Mouse (Mus musculus) lung, postnatal 25 days (tissue): ENCODE data around the gene Cdc5l.
"Not testable (repeated sequence)": the region's sequence is repeated elsewhere in the genome, so short reads cannot be mapped to it uniquely, and the experiment has no call there.

Source experiments
- DNase-seq: peaks from one replicate; pipeline ENCODE4 v3.0.0; 2022; ENCODE audit warnings: low spot score

Gene Cdc5l

GRCm38 (mm10) chr17:45434262-45434590 lies 689 bp upstream of the Cdc5l start:
- no peak for DNase-seq

- peak; percentile 12 for DNase-seq
Observed at GRCm38 (mm10) chr17:45432706-45433398, 685 bp downstream of the Cdc5l start.

- DNase-seq: no peak
Observed at GRCm38 (mm10) chr17:45432007-45432406, 1.5 kb downstream of the Cdc5l start.

GRCm38 (mm10) chr17:45417387-45417786 lies 16.1 kb downstream of the Cdc5l start:
- no peak for DNase-seq

- DNase-seq: not testable (repeated sequence)
Observed at GRCm38 (mm10) chr17:45411617-45412016, 21.9 kb downstream of the Cdc5l start.

GRCm38 (mm10) chr17:45408719-45409118 lies 24.8 kb downstream of the Cdc5l start:
- DNase-seq: no peak

GRCm38 (mm10) chr17:45406281-45406680 lies 27.3 kb downstream of the Cdc5l start:
- DNase-seq: no peak

GRCm38 (mm10) chr17:45403207-45403606 lies 30.3 kb downstream of the Cdc5l start:
- DNase-seq: peak; percentile 54

GRCm38 (mm10) chr17:45402601-45403000 lies 30.9 kb downstream of the Cdc5l start:
- DNase-seq: no peak

- DNase-seq: no peak
Observed at GRCm38 (mm10) chr17:45402126-45402525, 31.4 kb downstream of the Cdc5l start.

- DNase-seq: no peak
Observed at GRCm38 (mm10) chr17:45401126-45401905, 32.2 kb downstream of the Cdc5l start.

GRCm38 (mm10) chr17:45398021-45398420 lies 35.5 kb downstream of the Cdc5l start:
- DNase-seq: no peak

GRCm38 (mm10) chr17:45397541-45397940 lies 36.0 kb downstream of the Cdc5l start:
- DNase-seq: no peak

GRCm38 (mm10) chr17:45394612-45395011 lies 38.9 kb downstream of the Cdc5l start:
- DNase-seq: no peak

- no peak for DNase-seq
Observed at GRCm38 (mm10) chr17:45393765-45394164, 39.8 kb downstream of the Cdc5l start.

- no peak for DNase-seq
Observed at GRCm38 (mm10) chr17:45389896-45390295, 43.6 kb downstream of the Cdc5l start.

GRCm38 (mm10) chr17:45386986-45387385 lies 46.6 kb downstream of the Cdc5l start:
- no peak for DNase-seq

GRCm38 (mm10) chr17:45383305-45383704 lies 50.2 kb downstream of the Cdc5l start:
- no peak for DNase-seq

- no peak for DNase-seq
Observed at GRCm38 (mm10) chr17:45379271-45379784, 54.2 kb downstream of the Cdc5l start.

GRCm38 (mm10) chr17:45377323-45377722 lies 56.2 kb downstream of the Cdc5l start:
- no peak for DNase-seq

GRCm38 (mm10) chr17:45373987-45374608 lies 59.4 kb downstream of the Cdc5l start:
- DNase-seq: peak; percentile 51

- DNase-seq: no peak
Observed at GRCm38 (mm10) chr17:45371042-45371441, 62.5 kb downstream of the Cdc5l start.

- DNase-seq: no peak
Observed at GRCm38 (mm10) chr17:45370535-45370934, 63.0 kb downstream of the Cdc5l start.
